Mouse (Mus musculus) heart, postnatal 4 days (tissue): ENCODE data around the gene Nat8f3. TPM values are rescaled to one million over a fixed set of nuclear protein-coding genes. Genes with fewer than 3 reads are reported as not detected.
A peak's percentile ranks its signal among the peaks of the same experiment; 100 is the strongest.
"Not testable (repeated sequence)": the region's sequence is repeated elsewhere in the genome, so short reads cannot be mapped to it uniquely, and the experiment has no call there.

ENCODE experiments used
- DNase-seq: peaks from one replicate; pipeline ENCODE4 v3.0.0; 2021
- microRNA-seq, 2 experiments: library from miRNA; unstranded; fragments of <30 nt; microRNA quantifications; one replicate each; pipeline ENCODE4 v1.2.0; 2021 to 2022
- total RNA-seq, 2 experiments: library from RNA; stranded (reverse); gene quantifications; 2 replicates each; pipeline ENCODE4 v1.2.3; 2021

Nat8f3 gene
- total RNA-seq = not detected

- DNase-seq = peak; percentile 38
Measured at GRCm38 (mm10) chr6:85765532-85765931, at the start of gene Nat8f3. Gene Nat8f3, minus strand, starts transcription at chr6:85765754.

GRCm38 (mm10) chr6:85813339-85813738, 47.8 kb upstream of the Nat8f3 start:
- no peak for DNase-seq

DNA sequence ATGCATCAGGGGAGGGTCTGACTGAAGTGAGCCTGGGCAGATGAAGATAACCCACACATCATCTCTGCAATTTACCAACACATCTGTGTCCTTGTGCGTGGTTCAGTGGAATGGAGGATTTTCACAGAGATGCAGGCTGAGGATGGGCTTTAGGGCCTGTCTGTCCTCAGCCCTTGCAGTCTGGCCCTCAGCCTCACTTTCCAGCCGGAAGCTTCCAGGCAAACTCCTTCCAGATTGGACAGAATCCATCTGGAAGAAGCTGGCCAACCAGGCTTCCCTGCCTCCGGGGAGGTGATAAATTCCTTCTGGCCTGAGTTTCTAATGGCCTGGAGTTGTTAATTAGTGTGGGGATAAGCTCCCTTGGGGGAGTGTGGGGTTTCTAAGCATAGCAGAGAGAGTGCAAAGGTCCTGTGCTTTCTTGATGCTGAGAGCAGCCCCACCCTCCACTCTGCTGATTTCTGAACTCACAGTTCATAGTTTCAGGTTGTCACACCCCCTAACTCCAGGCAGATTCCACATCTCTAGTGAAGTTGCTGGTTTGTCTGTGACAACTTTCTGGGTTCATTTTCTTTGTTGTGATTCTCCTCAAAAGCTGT, 45.5 kb upstream of the Nat8f3 start:
- not testable (repeated sequence) for DNase-seq

- not testable (repeated sequence) for DNase-seq
Measured at GRCm38 (mm10) chr6:85810514-85810913, 45.0 kb upstream of the Nat8f3 start.

DNA sequence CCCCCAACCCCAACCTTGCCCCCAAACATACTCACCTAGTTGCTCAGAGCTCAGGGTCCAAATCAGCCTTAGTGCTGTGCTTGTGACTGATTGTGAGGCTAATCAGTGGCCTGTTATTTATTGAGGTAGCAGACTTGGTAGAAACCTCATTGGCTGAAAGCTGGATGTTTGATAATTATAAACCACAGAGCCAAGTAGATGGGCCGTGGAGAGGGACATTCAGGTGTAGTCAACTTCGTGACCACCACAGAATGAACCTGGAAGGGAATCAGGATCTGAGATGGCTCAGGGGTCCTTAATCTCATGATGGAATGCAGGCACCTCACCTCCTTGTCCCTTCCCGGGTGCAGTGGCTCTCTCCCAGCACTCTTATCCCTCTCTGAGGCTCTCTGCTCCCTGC, 44.2 kb upstream of the Nat8f3 start:
- not testable (repeated sequence) for DNase-seq

- DNase-seq = not testable (repeated sequence)
Measured at GRCm38 (mm10) chr6:85803180-85803579, 37.6 kb upstream of the Nat8f3 start.

DNA sequence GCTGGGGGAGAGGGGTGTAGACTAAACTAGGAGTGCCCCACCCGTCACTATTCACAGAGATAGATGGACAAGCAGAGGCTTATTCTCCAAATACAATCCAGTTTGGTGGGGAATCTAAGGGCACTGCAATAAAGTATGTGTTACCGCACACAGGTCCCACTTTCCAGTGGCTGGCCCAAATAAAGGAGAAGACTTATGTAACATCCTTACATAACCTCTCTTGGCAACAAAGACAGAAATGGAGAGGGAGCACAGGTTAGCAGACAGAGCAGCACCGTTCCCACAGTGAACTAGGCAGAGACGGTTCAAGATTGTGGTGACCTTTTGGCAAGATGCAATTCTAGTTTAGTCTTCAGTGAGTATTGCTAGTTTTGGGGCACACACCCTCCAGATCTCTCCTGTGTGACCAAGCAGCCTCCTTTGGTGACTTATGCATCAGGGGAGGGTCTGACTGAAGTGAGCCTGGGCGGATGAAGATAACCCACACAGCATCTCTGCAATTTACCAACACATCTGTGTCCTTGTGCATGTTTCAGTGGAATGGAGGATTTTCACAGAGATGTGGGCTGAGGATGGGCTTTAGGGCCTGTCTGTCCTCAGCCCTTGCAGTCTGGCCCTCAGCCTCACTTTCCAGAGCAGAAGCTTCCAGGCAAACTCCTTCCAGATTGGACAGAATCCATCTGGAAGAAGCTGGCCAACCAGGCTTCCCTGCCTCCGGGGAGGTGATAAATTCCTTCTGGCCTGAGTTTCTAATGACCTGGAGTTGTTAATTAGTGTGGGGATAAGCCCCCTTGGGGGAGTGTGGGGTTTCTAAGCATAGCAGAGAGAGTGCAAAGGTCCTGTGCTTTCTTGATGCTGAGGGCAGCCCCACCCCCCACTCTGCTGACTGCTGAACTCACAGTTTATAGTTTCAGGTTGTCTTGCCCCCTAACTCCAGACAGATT, 2.2 kb downstream of the Nat8f3 start:
- not testable (repeated sequence) for DNase-seq

DNA sequence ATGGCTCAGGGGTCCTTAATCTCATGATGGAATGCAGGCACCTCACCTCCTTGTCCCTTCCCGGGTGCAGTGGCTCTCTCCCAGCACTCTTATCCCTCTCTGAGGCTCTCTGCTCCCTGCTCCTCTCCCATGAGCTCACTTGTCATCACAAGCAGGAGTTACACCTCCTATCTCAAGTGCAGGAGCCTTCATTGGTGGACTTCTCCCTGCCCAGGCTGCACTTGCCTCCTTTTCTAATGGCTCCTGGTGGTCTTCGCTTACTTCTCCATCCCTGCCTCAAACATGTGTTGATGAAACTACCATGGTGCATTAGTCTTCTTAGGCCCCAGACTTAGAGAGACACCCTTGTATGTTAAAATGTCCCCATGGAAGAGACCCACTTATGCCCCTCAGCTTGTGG, 2.9 kb downstream of the Nat8f3 start:
- not testable (repeated sequence) for DNase-seq

- not testable (repeated sequence) for DNase-seq
Measured at GRCm38 (mm10) chr6:85755705-85756249, 9.8 kb downstream of the Nat8f3 start.

GRCm38 (mm10) chr6:85713105-85713504, 52.4 kb downstream of the Nat8f3 start, which contains the start of gene Nat8f7:
Gene Nat8f7, minus strand, starts transcription at chr6:85713205.
- not testable (repeated sequence) for DNase-seq

DNA sequence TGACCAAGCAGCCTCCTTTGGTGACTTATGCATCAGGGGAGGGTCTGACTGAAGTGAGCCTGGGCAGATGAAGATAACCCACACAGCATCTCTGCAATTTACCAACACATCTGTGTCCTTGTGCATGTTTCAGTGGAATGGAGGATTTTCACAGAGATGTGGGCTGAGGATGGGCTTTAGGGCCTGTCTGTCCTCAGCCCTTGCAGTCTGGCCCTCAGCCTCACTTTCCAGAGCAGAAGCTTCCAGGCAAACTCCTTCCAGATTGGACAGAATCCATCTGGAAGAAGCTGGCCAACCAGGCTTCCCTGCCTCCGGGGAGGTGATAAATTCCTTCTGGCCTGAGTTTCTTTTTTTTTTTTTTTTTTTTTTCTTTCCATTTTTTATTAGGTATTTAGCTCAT, 55.9 kb downstream of the Nat8f3 start:
- not testable (repeated sequence) for DNase-seq

DNA sequence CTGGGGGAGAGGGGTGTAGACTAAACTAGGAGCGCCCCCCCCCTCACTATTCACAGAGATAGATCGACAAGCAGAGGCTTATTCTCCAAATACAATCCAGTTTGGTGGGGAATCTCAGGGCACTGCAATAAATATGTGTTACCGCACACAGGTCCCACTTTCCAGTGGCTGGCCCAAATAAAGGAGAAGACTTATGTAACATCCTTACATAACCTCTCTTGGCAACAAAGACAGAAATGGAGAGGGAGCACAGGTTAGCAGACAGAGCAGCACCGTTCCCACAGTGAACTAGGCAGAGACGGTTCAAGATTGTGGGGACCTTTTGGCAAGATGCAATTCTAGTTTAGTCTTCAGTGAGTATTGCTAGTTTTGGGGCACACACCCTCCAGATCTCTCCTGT, 56.3 kb downstream of the Nat8f3 start:
- not testable (repeated sequence) for DNase-seq

DNA sequence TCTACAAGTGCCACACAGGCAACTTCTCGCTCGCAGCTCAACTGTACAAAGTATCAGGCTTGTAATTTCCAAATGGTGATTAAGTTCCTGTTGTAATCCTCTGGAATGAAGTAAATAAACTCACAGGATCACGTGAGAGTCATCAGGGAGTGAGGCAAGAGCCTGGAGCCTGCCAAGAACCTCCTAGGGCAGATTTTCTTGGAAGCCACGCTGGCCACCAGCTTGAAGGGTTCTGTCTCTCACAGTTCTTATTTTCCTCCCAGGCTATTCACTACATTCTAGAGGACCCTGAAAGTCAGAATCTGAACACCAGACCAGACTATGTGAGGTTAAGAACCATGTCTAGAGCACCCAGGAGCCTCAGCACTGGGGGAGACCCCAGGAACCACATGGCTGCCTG, 63.6 kb downstream of the Nat8f3 start:
- peak; percentile 12 for DNase-seq

Small RNAs within 50 kb of the gene (microRNA-seq; reads per million reads assigned to microRNA genes)
- gene Gm27317 = 0 reads per million in 2 experiments
- 0 reads per million in 2 experiments for gene Mir6375

Other genes starting within 250 kb of the Nat8f3 start
- 1 to 10 TPM; 5.8 to 6.5 TPM for gene Alms1, start 178.2 kb downstream of the Nat8f3 start, total RNA-seq
- gene Nat8f7, start 52.5 kb downstream of the Nat8f3 start, total RNA-seq = not detected
- gene Nat8f6, start 55.2 kb upstream of the Nat8f3 start, total RNA-seq = not detected
- gene Nat8f5, start 55.2 kb upstream of the Nat8f3 start, total RNA-seq = not detected
- not detected for gene Nat8, start 66.3 kb upstream of the Nat8f3 start, total RNA-seq
- not detected for gene Nat8f2, start 103.4 kb upstream of the Nat8f3 start, total RNA-seq
- 1 to 10 TPM; 1.3 to 1.8 TPM for gene Nat8f4, start 139.1 kb upstream of the Nat8f3 start, total RNA-seq
- gene Tprkb, start 146.1 kb upstream of the Nat8f3 start, total RNA-seq = 10 to 100 TPM; 11.6 to 13.1 TPM
- 1 to 10 TPM; 2.1 to 2.4 TPM for gene Nat8f1, start 149.9 kb upstream of the Nat8f3 start, total RNA-seq
- 10 to 100 TPM; 60.0 to 69.6 TPM for gene Dusp11, start 195.9 kb upstream of the Nat8f3 start, total RNA-seq